Mouse (Mus musculus): ENCODE data around the gene Ltbp1. TPM values are rescaled to one million over a fixed set of nuclear protein-coding genes. Genes with fewer than 3 reads are reported as not detected.

The Ltbp1 gene
- polyA plus RNA-seq, 2 experiments: 83.3 to 104 TPM

DNA sequence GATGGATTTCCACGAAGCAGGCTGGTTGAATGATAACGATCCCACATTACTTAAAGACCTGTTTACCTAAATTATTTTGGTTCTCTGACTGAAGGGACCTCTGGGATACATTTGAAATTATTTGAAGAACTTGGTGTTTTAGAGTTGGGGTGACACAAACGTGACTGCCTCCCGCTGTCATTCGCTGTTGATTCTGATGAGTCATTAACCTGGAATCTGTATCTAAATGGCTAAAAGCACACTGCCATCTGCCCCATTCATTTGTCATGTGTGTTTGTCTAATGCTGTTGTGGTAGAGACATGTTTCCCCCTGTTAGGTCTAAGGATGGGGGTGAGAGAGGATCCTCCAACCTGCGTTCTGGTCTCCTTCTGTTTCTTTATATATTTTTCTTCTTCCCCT, 245.2 kb downstream of the Ltbp1 start:
- no peak for DNase-seq (ENCODE audit: low spot score)
- Histone ChIP-seq H3K36me3 (ENCODE audit: control insufficient read depth, insufficient read depth, low read length) (peaks cover 20% of the 10 kb centered on the region), H3K4me1 (ENCODE audit: control insufficient read depth, insufficient read depth, low read length) (peaks cover 9% of the 10 kb centered on the region; the same call in 1 of the 2 replicates), H3K4me2 (replicated peaks; ENCODE audit: low read depth, low read length, severe bottlenecking) (no peak overlapping the region), H3K9ac (ENCODE audit: low read depth, low read length, severe bottlenecking) (no peak overlapping the region), H3K27me3 (ENCODE audit: control insufficient read depth, insufficient read depth, low read length) (no peaks in the 10 kb centered on the region), H3K27ac (replicated peaks; ENCODE audit: low read depth, low read length) (no peak overlapping the region), H3K9me3 (ENCODE audit: control insufficient read depth, low read length) (no peaks in the 10 kb centered on the region), H3K4me3 (replicated peaks; ENCODE audit: low read length) (no peak overlapping the region)
- ATAC-seq (ENCODE audit: low FRiP score, low read depth): no peak
- no peak for TF ChIP-seq POLR2A (IDR thresholded peaks at IDR 0.05; ENCODE audit: borderline replicate concordance, extremely low read depth, insufficient read depth, insufficient read length)
- 88% methylated on average over 6 of the region's 6 CpGs for WGBS

- Histone ChIP-seq H3K9ac (ENCODE audit: low read depth, low read length, severe bottlenecking) (no peak overlapping the region), H3K4me2 (replicated peaks; ENCODE audit: low read depth, low read length, severe bottlenecking) (no peak overlapping the region), H3K4me3 (replicated peaks; ENCODE audit: low read length) (no peak overlapping the region), H3K27me3 (ENCODE audit: control insufficient read depth, insufficient read depth, low read length) (no peaks in the 10 kb centered on the region), H3K4me1 (ENCODE audit: control insufficient read depth, insufficient read depth, low read length) (peaks cover 9% of the 10 kb centered on the region; the same call in 1 of the 2 replicates), H3K27ac (replicated peaks; ENCODE audit: low read depth, low read length) (no peak overlapping the region), H3K36me3 (ENCODE audit: control insufficient read depth, insufficient read depth, low read length) (peaks cover 20% of the 10 kb centered on the region), H3K9me3 (ENCODE audit: control insufficient read depth, low read length) (no peaks in the 10 kb centered on the region)
- no peak for TF ChIP-seq POLR2A (IDR thresholded peaks at IDR 0.05; ENCODE audit: borderline replicate concordance, extremely low read depth, insufficient read depth, insufficient read length)
- no peak for DNase-seq (ENCODE audit: low spot score)
- ATAC-seq (ENCODE audit: low FRiP score, low read depth): no peak
- WGBS: 86% methylated on average over 6 of the region's 6 CpGs
Measured at GRCm38 (mm10) chr17:75251094-75251493, 245.7 kb downstream of the Ltbp1 start.

GRCm38 (mm10) chr17:75252540-75252939, 247.2 kb downstream of the Ltbp1 start:
- Histone ChIP-seq H3K4me2 (replicated peaks; ENCODE audit: low read depth, low read length, severe bottlenecking) (no peak overlapping the region), H3K4me3 (replicated peaks; ENCODE audit: low read length) (no peak overlapping the region), H3K27ac (replicated peaks; ENCODE audit: low read depth, low read length) (no peak overlapping the region), H3K9me3 (ENCODE audit: control insufficient read depth, low read length) (no peaks in the 10 kb centered on the region), H3K4me1 (ENCODE audit: control insufficient read depth, insufficient read depth, low read length) (peaks cover 8% of the 10 kb centered on the region; the same call in 1 of the 2 replicates), H3K9ac (ENCODE audit: low read depth, low read length, severe bottlenecking) (no peak overlapping the region), H3K27me3 (ENCODE audit: control insufficient read depth, insufficient read depth, low read length) (no peaks in the 10 kb centered on the region), H3K36me3 (ENCODE audit: control insufficient read depth, insufficient read depth, low read length) (peaks cover 20% of the 10 kb centered on the region)
- WGBS: 93% methylated on average over 5 of the region's 5 CpGs
- no peak for DNase-seq (ENCODE audit: low spot score)
- no peak for ATAC-seq (ENCODE audit: low FRiP score, low read depth)
- no peak for TF ChIP-seq POLR2A (IDR thresholded peaks at IDR 0.05; ENCODE audit: borderline replicate concordance, extremely low read depth, insufficient read depth, insufficient read length)

DNA sequence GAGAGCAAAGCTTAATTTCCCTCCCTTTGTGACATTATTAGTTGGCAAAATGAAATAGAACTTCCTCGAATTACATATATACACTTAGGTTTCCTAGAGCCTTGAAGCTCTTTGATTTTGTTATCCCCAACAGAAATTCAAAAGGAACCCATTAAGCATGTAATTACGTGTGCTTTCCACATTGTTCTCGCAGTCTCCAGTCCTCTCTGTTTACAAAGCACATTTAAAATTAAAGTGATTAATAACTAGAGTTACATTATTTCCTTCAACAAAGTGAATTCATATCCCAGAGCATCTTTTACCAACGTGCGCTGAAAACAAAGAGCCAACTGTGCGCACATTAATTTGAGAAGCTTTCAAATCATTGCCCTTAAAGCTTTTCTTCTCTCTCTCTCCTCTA, 249.5 kb downstream of the Ltbp1 start:
- H3K4me2 ChIP-seq (replicated peaks; ENCODE audit: low read depth, low read length, severe bottlenecking): no peak overlapping the region
- 73% methylated on average over 6 of the region's 6 CpGs for WGBS
- no peak overlapping the region for H3K4me3 ChIP-seq (replicated peaks; ENCODE audit: low read length)

GRCm38 (mm10) chr17:75255967-75256366, 250.6 kb downstream of the Ltbp1 start:
- no peaks in the 10 kb centered on the region for H3K9me3 ChIP-seq (ENCODE audit: control insufficient read depth, low read length)
- no peak for TF ChIP-seq POLR2A (IDR thresholded peaks at IDR 0.05; ENCODE audit: borderline replicate concordance, extremely low read depth, insufficient read depth, insufficient read length)
- 65% methylated on average over 1 of the region's 1 CpGs for WGBS
- H3K36me3 ChIP-seq (ENCODE audit: control insufficient read depth, insufficient read depth, low read length): peaks cover 3% of the 10 kb centered on the region
- no peak overlapping the region for H3K4me2 ChIP-seq (replicated peaks; ENCODE audit: low read depth, low read length, severe bottlenecking)
- ATAC-seq (ENCODE audit: low FRiP score, low read depth) (no peak), DNase-seq (ENCODE audit: low spot score) (no peak)
- no peak overlapping the region for H3K4me3 ChIP-seq (replicated peaks; ENCODE audit: low read length)
- H3K4me1 ChIP-seq (ENCODE audit: control insufficient read depth, insufficient read depth, low read length): no peaks in the 10 kb centered on the region
- no peak overlapping the region for H3K27ac ChIP-seq (replicated peaks; ENCODE audit: low read depth, low read length)
- H3K9ac ChIP-seq (ENCODE audit: low read depth, low read length, severe bottlenecking): no peak overlapping the region
- no peaks in the 10 kb centered on the region for H3K27me3 ChIP-seq (ENCODE audit: control insufficient read depth, insufficient read depth, low read length)

More for the DNA sequence above, 249.5 kb downstream of the Ltbp1 start:
- no peak overlapping the region for H3K27ac ChIP-seq (replicated peaks; ENCODE audit: low read depth, low read length)
- no peak overlapping the region for H3K9ac ChIP-seq (ENCODE audit: low read depth, low read length, severe bottlenecking)
- ATAC-seq (ENCODE audit: low FRiP score, low read depth) (no peak), DNase-seq (ENCODE audit: low spot score) (no peak)
- H3K4me1 ChIP-seq (ENCODE audit: control insufficient read depth, insufficient read depth, low read length): no peaks in the 10 kb centered on the region
- H3K9me3 ChIP-seq (ENCODE audit: control insufficient read depth, low read length): no peaks in the 10 kb centered on the region
- H3K27me3 ChIP-seq (ENCODE audit: control insufficient read depth, insufficient read depth, low read length): no peaks in the 10 kb centered on the region
- peaks cover 10% of the 10 kb centered on the region for H3K36me3 ChIP-seq (ENCODE audit: control insufficient read depth, insufficient read depth, low read length)
- TF ChIP-seq POLR2A (IDR thresholded peaks at IDR 0.05; ENCODE audit: borderline replicate concordance, extremely low read depth, insufficient read depth, insufficient read length): no peak

DNA sequence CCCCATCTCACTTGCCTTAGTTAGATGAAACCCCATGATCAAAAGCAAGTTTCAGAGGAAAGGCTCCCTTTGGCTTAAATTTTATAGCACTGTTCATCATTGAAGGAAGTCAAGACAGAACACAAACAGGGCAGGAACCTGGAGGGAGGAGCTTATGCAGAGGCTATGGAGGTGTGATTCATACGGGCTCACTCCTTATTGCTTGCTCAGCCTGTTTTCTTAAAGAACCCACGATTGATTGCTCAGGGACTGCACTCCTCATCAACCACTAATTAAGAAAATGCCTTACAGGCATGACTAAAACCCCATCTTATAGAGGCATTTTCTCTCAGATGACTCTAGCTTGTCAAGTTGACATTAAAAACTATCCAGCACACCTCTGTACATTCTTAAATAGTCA, 253.1 kb downstream of the Ltbp1 start:
- ATAC-seq (ENCODE audit: low FRiP score, low read depth): no peak
- 44% methylated on average over 2 of the region's 2 CpGs for WGBS
- TF ChIP-seq POLR2A (IDR thresholded peaks at IDR 0.05; ENCODE audit: borderline replicate concordance, extremely low read depth, insufficient read depth, insufficient read length): no peak
- no peaks in the 10 kb centered on the region for H3K4me1 ChIP-seq (ENCODE audit: control insufficient read depth, insufficient read depth, low read length)
- no peaks in the 10 kb centered on the region for H3K9me3 ChIP-seq (ENCODE audit: control insufficient read depth, low read length)
- no peaks in the 10 kb centered on the region for H3K27me3 ChIP-seq (ENCODE audit: control insufficient read depth, insufficient read depth, low read length)
- H3K36me3 ChIP-seq (ENCODE audit: control insufficient read depth, insufficient read depth, low read length): peaks cover 12% of the 10 kb centered on the region; the same call in 1 of the 2 replicates
- no peak overlapping the region for H3K9ac ChIP-seq (ENCODE audit: low read depth, low read length, severe bottlenecking)
- H3K4me2 ChIP-seq (replicated peaks; ENCODE audit: low read depth, low read length, severe bottlenecking): no peak overlapping the region
- DNase-seq (ENCODE audit: low spot score): no peak
- no peak overlapping the region for H3K27ac ChIP-seq (replicated peaks; ENCODE audit: low read depth, low read length)
- no peak overlapping the region for H3K4me3 ChIP-seq (replicated peaks; ENCODE audit: low read length)
